Mouse (Mus musculus) spleen, adult 2 months (tissue): ENCODE results near the gene Sacm1l.

Source experiments
- CTCF ChIP-seq: fragments of 200-500 bp; IDR thresholded peaks from 2 replicates; pipeline ENCODE4 v1.5.1; 2011; ENCODE audit warnings: mild to moderate bottlenecking, inconsistent platforms; ENCODE audit not compliant: insufficient read depth, insufficient read length, insufficient replicate concordance; ENCODE audit errors: extremely low read depth
- POLR2A ChIP-seq: fragments of 200-500 bp; IDR thresholded peaks from 2 replicates; pipeline ENCODE4 v1.6.1; 2011; ENCODE audit warnings: low read depth, low read length, inconsistent platforms

GRCm38 (mm10) chr9:123601529-123601928, 72.0 kb downstream of the Sacm1l start:
- TF ChIP-seq CTCF (no peak), POLR2A (no peak)
